Mouse (Mus musculus): Measurements from ENCODE around the gene Kynu.

DNA sequence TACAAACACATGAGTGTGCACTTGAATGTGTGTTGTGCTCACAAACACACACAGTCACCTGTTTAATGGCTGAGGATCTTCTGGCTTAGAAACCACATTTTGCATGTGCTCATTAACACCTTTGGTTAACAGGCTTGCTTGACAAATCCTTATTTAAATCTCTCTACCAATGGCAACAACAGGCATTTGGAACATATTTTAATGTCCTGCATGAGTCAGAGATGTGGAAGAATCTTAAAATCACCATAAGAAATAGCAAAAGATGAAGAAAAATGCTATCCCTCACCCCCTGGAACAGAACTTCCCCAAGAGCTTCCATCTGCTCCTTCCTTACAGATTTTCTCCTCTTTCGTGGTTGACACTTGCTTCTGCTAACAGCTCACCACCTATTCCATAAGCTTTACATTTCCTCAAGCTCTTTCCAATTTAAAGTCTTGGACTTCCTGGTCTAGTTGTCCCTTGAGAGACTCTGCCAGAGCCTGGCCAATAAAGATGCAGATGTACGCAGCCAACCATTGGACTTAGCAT lies 157.5 kb downstream of the Kynu start:
- no peak for TF ChIP-seq EP300 (IDR thresholded peaks at IDR 0.05; ENCODE audit: low read depth)
- TF ChIP-seq CTCF (IDR thresholded peaks at IDR 0.05; ENCODE audit: low read depth) = no peak
